Mouse (Mus musculus) hindbrain, embryonic 14.5 days (tissue): ENCODE results near the gene Rps15. TPM values are rescaled to one million over a fixed set of nuclear protein-coding genes. Genes with fewer than 3 reads are reported as not detected.

Experiments used
- ATAC-seq: fragments of 200-750 bp; cut with Nextera tagmentation; 2 replicates; pipeline ENCODE4 v1.8.0; 2017; ENCODE audit warnings: moderate number of reproducible peaks, mild to moderate bottlenecking, moderate TSS enrichment, moderate library complexity; ENCODE audit not compliant: low FRiP score
- DNase-seq: peaks from one replicate; pipeline ENCODE4 v3.0.0-alpha.2; 2015; ENCODE audit warnings: low spot score
- H3K27ac ChIP-seq: fragments of 300-500 bp; sonication (generic); 2 replicates; pipeline ENCODE4 v1.5.1; 2014; ENCODE audit warnings: mild to moderate bottlenecking, moderate library complexity
- H3K27me3 ChIP-seq: fragments of 300-500 bp; sonication (generic); 2 replicates; pipeline ENCODE4 v1.6.1; 2014; ENCODE audit warnings: mild to moderate bottlenecking, low read length, mixed read lengths; ENCODE audit not compliant: control insufficient read depth, insufficient read depth
- H3K36me3 ChIP-seq: fragments of 300-500 bp; sonication (generic); replicated peaks from 2 replicates; pipeline ENCODE4 v1.6.1; 2014; ENCODE audit not compliant: control insufficient read depth, insufficient read depth
- H3K4me1 ChIP-seq: fragments of 300-500 bp; sonication (generic); replicated peaks from 2 replicates; pipeline ENCODE4 v1.6.1; 2014; ENCODE audit warnings: antibody characterized with exemption, low read length, mixed read lengths; ENCODE audit not compliant: control insufficient read depth, insufficient read depth
- H3K4me2 ChIP-seq: fragments of 300-500 bp; sonication (generic); replicated peaks from 2 replicates; pipeline ENCODE4 v1.6.1; 2014; ENCODE audit warnings: mild to moderate bottlenecking, moderate library complexity
- H3K4me3 ChIP-seq: fragments of 300-500 bp; sonication (generic); replicated peaks from 2 replicates; pipeline ENCODE4 v1.5.1; 2014; ENCODE audit warnings: mild to moderate bottlenecking, low read length
- H3K9ac ChIP-seq: fragments of 300-500 bp; sonication (generic); 2 replicates; pipeline ENCODE4 v1.6.1; 2014
- H3K9me3 ChIP-seq: fragments of 300-500 bp; sonication (generic); 2 replicates; pipeline ENCODE4 v1.6.1; 2016; ENCODE audit warnings: low read length; ENCODE audit not compliant: control insufficient read depth
- WGBS: fragments of 180-500 bp; shearing (Covaris S2); extraction: QIAGEN DNeasy Blood & Tissue Kit; methylation state at CpG from one replicate; pipeline ENCODE4 v1.1.7; 2014; 5-methylcytosine and 5-hydroxymethylcytosine counted together
- polyA plus RNA-seq: library from polyadenylated mRNA; unstranded; fragments of >200 nt; fragmentation: Nextera tagmentation; extraction: Ambion mirVana; gene quantifications from 2 replicates; pipeline ENCODE4 v1.2.1, GENCODE M21; 2014

The Rps15 gene
- polyA plus RNA-seq, 1 experiment from 2014 or later, result 649 TPM

DNA sequence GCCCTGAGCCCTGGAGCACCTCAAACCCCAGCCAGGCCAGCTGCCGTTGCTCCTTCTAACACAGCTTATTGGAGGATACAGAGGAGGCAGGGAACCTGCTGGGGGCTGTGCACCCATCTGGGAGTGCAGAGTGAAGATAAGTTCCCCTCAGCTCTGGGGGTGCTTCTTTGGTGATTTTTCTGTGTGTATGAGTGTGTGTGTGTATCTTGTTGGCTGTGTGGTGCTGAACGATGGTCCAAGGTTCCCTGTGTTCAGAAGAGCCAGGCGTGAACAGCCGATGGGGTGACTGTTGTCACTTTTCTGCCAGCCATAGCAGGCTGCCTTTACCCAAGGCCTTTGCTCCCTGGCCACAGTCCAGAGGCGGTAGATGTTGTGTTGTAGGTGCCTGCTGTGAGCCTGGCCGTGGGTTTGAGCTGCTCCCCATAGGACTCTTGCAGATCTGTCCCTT lies 21.5 kb upstream of the Rps15 start:
- DNase-seq (no peak), ATAC-seq (no peak)
- H3K9ac ChIP-seq, result 0 out of 2 replicates have a peak overlapping the region, but pooled peaks have one; percentile 8
- no peaks in the 10 kb centered on the region for H3K27me3 ChIP-seq
- no peak overlapping the region for H3K4me2 ChIP-seq
- peaks cover 46% of the 10 kb centered on the region for H3K4me1 ChIP-seq
- H3K36me3 ChIP-seq, result peaks cover 29% of the 10 kb centered on the region
- 72% methylated on average over 6 of the region's 6 CpGs for WGBS
- H3K4me3 ChIP-seq, result no peak overlapping the region
- no peaks in the 10 kb centered on the region for H3K9me3 ChIP-seq
- H3K27ac ChIP-seq, result no peak overlapping the region

DNA sequence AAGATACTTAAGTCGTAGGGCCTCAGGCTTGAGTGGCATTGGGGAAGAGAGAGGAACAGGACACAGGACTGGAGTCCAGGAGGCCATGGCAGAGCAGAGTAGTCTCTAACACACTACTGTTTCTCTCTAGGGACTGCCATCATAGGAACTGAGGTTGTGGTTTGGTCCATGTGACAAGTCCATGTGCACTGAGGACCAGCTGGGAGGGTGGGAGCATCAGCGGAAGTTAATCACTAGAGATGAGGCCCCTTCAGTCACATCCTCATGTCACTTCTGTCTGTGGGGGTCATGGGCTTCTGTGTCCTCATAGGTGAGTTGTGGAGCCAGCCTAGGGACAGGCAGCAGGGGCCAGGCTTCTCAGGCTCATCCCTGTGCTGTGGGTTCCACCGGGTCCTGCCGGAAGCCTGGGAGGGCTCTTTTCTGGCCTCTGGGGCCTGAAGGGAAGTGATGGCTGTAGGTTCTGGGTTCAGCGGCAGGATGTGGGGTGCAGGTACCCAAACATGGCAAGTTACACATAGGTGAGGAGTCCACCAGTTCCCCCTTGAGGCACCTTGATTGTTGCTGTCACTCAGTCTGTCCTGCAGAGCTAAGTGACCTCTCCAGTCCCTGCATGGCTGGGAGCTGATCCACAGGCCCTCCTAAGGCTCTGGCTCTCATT lies 20.9 kb upstream of the Rps15 start:
- no peak overlapping the region for H3K4me2 ChIP-seq
- H3K9ac ChIP-seq, result 0 out of 2 replicates have a peak overlapping the region, but pooled peaks have one; percentile 8
- H3K4me3 ChIP-seq, result no peak overlapping the region
- peaks cover 35% of the 10 kb centered on the region for H3K36me3 ChIP-seq
- H3K9me3 ChIP-seq, result no peaks in the 10 kb centered on the region
- WGBS, result 87% methylated on average over 5 of the region's 5 CpGs
- DNase-seq, result no peak
- no peak for ATAC-seq
- H3K27ac ChIP-seq, result no peak overlapping the region
- H3K4me1 ChIP-seq, result peaks cover 40% of the 10 kb centered on the region
- no peaks in the 10 kb centered on the region for H3K27me3 ChIP-seq

DNA sequence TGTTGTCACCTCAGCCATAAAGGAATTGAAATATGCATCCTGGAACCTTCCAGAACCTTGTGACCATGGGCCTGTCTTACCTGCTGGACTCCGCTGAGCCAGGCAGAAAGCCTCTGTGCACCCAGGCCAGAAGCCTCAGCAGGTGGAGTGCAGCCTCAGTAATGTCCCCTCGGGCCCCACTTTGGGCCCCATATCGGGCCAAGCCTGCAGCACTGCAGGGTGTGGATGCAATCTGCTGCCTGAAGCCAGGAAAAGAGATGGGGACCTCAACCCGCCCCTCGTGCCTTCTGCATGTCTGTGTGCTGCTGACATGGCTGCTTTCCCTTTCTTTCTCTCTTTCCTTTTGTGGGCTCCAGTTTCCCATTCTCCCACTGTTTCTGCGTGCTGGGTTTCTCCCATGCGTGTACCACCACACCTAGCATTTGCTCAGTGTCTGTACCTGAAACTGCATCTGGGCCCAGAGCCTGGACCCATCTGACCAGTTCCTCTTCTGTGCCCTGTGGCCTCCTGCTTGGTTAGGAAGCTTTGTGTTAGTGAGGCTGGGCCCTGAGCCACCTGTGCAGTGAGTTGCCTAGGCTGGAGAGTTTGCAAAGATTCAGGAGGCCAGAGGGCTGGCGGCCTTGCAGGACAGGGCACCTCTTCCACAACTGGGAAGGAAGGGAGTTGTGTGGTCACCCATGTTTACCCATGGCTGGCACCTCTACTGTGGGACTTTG lies 20.2 kb upstream of the Rps15 start:
- Histone ChIP-seq H3K36me3 (peaks cover 41% of the 10 kb centered on the region), H3K27ac (no peak overlapping the region), H3K4me2 (no peak overlapping the region), H3K9me3 (no peaks in the 10 kb centered on the region), H3K4me3 (no peak overlapping the region), H3K9ac (no peak overlapping the region), H3K27me3 (no peaks in the 10 kb centered on the region), H3K4me1 (peaks cover 33% of the 10 kb centered on the region)
- ATAC-seq (no peak), DNase-seq (no peak)
- 91% methylated on average over 8 of the region's 8 CpGs for WGBS

DNA sequence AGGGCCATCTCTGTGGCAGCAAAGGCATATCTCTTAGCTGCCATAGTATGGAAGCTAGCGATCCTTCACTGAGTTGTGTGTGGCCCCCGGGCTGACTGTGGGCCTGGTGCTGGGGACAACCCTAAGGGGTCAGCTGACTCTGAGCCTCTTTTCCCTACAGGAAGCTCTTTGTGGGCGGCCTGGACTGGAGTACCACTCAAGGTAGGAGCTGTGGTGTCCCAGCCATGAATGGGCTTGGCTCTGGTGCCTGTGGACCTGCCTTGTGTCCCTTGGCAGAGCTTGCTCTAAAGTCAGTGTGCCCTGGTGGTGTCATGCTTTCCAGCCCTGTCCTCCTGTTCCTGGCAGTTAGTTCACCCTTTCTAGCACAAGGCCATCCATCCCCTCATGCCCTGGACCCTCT lies 18.4 kb upstream of the Rps15 start:
- WGBS, result 96% methylated on average over 3 of the region's 3 CpGs
- Histone ChIP-seq H3K36me3 (peaks cover 53% of the 10 kb centered on the region), H3K9ac (no peak overlapping the region), H3K4me2 (no peak overlapping the region), H3K4me1 (peaks cover 19% of the 10 kb centered on the region; the same call in 1 of the 2 replicates), H3K27ac (no peak overlapping the region), H3K4me3 (no peak overlapping the region), H3K9me3 (no peaks in the 10 kb centered on the region), H3K27me3 (no peaks in the 10 kb centered on the region)
- no peak for DNase-seq
- no peak for ATAC-seq

DNA sequence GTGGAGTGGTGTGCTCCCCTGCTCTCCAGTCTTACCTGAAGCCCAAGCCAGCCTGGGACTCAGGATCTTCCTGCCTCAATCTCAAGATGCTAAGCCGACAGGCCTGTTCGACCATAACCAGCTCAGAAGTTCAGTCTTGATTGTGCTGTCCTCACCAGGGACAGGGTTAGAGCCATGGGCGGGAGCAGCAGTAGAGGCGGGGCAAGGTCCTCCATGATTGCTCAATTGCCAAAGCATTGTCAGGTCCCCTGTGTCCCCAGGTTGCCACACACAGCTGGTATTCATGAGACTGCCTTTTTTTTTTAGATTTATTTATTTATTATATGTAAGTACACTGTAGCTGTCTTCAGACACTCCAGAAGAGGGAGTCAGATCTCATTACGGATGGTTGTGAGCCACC lies 16.0 kb upstream of the Rps15 start:
- peaks cover 72% of the 10 kb centered on the region for H3K36me3 ChIP-seq
- H3K4me3 ChIP-seq, result no peak overlapping the region
- no peak for ATAC-seq
- no peaks in the 10 kb centered on the region for H3K27me3 ChIP-seq
- 0 out of 2 replicates have a peak, but pooled peaks cover 3% of the 10 kb centered on the region for H3K4me1 ChIP-seq
- no peak for DNase-seq
- H3K9ac ChIP-seq, result no peak overlapping the region
- no peak overlapping the region for H3K4me2 ChIP-seq
- no peak overlapping the region for H3K27ac ChIP-seq
- 79% methylated on average over 5 of the region's 5 CpGs for WGBS
- H3K9me3 ChIP-seq, result no peaks in the 10 kb centered on the region

DNA sequence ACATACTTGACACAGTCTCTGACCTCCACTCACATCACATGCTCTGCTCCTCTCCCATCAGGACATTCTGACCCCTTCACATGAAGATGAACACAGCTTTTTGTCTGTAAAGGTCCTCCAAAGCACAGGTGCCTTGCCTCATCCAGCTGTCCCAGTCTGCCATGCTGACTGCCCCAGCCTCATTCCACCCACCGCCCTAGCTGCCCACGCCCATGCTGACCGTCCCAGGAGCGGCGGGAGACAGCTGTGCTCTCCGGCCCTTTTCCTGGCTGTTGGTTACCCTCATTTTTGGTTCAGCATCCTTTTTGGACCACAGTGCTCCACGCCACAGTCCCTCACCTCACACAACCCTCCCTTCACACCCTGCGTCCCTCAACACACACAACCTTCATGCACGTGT lies 13.9 kb upstream of the Rps15 start:
- Histone ChIP-seq H3K9me3 (no peaks in the 10 kb centered on the region), H3K36me3 (peaks cover 93% of the 10 kb centered on the region), H3K27ac (no peak overlapping the region), H3K4me3 (no peak overlapping the region), H3K27me3 (no peaks in the 10 kb centered on the region), H3K4me1 (no peaks in the 10 kb centered on the region), H3K4me2 (no peak overlapping the region), H3K9ac (no peak overlapping the region)
- ATAC-seq, result no peak
- no peak for DNase-seq
- 91% methylated on average over 9 of the region's 9 CpGs for WGBS

DNA sequence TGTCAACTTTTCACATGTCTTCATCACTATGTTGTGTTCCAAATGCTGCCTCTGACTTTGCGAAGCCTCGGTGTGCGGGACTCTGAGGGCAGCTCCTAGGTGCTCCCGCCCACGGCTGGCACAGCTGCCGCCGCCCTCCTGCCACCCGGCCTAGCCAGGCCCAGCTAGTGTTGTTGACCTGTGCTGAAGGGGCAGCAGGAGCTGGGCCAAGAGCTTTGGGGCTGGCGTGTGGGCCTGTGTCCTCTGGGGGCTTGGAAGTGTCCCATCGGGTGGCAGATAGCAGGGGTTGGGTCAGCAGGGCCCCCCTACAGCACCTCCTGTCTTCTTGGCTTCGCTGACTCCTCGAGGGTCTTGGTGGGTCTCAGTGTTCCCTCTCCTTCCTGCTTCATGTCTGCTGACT lies 13.0 kb upstream of the Rps15 start:
- WGBS, result 98% methylated on average over 12 of the region's 12 CpGs
- Histone ChIP-seq H3K4me3 (no peak overlapping the region), H3K9me3 (no peaks in the 10 kb centered on the region), H3K9ac (no peak overlapping the region), H3K27me3 (no peaks in the 10 kb centered on the region), H3K4me1 (no peaks in the 10 kb centered on the region), H3K27ac (no peak overlapping the region), H3K4me2 (no peak overlapping the region), H3K36me3 (peaks cover 97% of the 10 kb centered on the region)
- no peak for DNase-seq
- ATAC-seq, result no peak

DNA sequence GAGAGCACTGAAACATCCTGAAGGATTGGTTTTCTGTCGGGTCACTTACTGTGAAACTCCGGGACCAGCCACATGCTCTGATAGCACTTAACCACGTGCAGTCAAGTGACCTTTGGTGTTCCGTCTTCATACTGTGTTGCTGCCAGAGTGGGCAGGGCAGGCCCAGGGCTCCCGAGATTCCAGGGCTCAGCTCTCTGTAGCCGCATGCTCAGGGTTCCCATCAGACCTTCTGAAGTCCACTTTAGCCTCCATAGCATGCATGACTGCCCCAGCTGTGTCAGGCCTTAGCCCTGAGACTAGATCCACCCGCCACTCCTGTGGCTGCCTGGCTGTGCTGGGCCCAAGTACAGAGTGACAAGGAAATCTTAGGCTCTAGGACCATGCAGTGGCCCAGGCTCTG lies 10.9 kb upstream of the Rps15 start:
- no peaks in the 10 kb centered on the region for H3K4me1 ChIP-seq
- peaks cover 96% of the 10 kb centered on the region for H3K36me3 ChIP-seq
- H3K27me3 ChIP-seq, result no peaks in the 10 kb centered on the region
- H3K4me3 ChIP-seq, result no peak overlapping the region
- DNase-seq (no peak), ATAC-seq (no peak)
- no peak overlapping the region for H3K4me2 ChIP-seq
- H3K27ac ChIP-seq, result 0 out of 2 replicates have a peak overlapping the region, but pooled peaks have one; percentile 51
- H3K9me3 ChIP-seq, result no peaks in the 10 kb centered on the region
- H3K9ac ChIP-seq, result no peak overlapping the region
- 86% methylated on average over 7 of the region's 7 CpGs for WGBS

DNA sequence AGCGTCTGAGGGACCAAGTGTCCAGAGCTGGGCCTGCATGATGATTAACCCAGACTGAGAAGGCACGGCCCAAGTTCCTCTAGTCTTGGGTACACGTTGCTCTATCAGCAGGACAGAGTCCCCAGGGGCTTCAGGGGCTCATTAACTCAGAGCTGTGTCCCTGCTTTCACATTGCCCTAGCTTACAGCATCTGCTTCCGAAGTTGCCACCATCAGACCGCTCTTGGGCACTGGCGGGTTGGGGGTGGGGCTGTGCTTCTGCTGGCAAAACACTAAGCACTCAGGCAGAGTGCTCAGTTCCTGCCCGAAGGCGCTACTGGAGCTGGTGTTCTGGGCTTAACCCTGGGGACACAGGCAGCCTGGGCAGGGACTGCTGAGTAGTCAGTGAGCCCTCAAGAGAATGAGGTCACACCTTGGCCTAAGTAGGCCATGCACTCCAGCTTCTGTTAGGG lies 10.3 kb upstream of the Rps15 start:
- H3K4me3 ChIP-seq, result no peak overlapping the region
- H3K4me1 ChIP-seq, result no peaks in the 10 kb centered on the region
- no peak overlapping the region for H3K9ac ChIP-seq
- 48% methylated on average over 8 of the region's 8 CpGs for WGBS
- H3K4me2 ChIP-seq, result no peak overlapping the region
- peaks cover 95% of the 10 kb centered on the region for H3K36me3 ChIP-seq
- ATAC-seq (no peak), DNase-seq (no peak)
- H3K27ac ChIP-seq, result no peak overlapping the region; the same call in 1 of the 2 replicates
- H3K27me3 ChIP-seq, result no peaks in the 10 kb centered on the region
- no peaks in the 10 kb centered on the region for H3K9me3 ChIP-seq
